Mouse (Mus musculus) heart, embryonic 15.5 days (tissue): ENCODE results near the gene Wiz. TPM values are rescaled to one million over a fixed set of nuclear protein-coding genes. Genes with fewer than 3 reads are reported as not detected.

ENCODE experiments used
- ATAC-seq: fragments of 200-750 bp; cut with Nextera tagmentation; replicated peaks from 2 replicates; pipeline ENCODE4 v1.8.0; 2017; ENCODE audit warnings: low read depth, moderate TSS enrichment; ENCODE audit not compliant: insufficient number of reproducible peaks, insufficient read depth, low FRiP score
- H3K27ac ChIP-seq: fragments of 300-500 bp; sonication (generic); 2 replicates; pipeline ENCODE4 v1.5.1; 2015; ENCODE audit warnings: mild to moderate bottlenecking, inconsistent platforms
- H3K27me3 ChIP-seq: fragments of 300-500 bp; sonication (generic); 2 replicates; pipeline ENCODE4 v1.6.1; 2015; ENCODE audit warnings: inconsistent platforms
- H3K36me3 ChIP-seq: fragments of 300-500 bp; sonication (generic); 2 replicates; pipeline ENCODE4 v1.6.1; 2015; ENCODE audit warnings: mild to moderate bottlenecking, inconsistent platforms
- H3K4me1 ChIP-seq: fragments of 300-500 bp; sonication (generic); replicated peaks from 2 replicates; pipeline ENCODE4 v1.6.1; 2015; ENCODE audit warnings: inconsistent platforms
- H3K4me2 ChIP-seq: fragments of 300-500 bp; sonication (generic); 2 replicates; pipeline ENCODE4 v1.6.1; 2015; ENCODE audit warnings: inconsistent platforms, mild to moderate bottlenecking, moderate library complexity
- H3K4me3 ChIP-seq: fragments of 300-500 bp; sonication (generic); 2 replicates; pipeline ENCODE4 v1.5.1; 2015; ENCODE audit warnings: mild to moderate bottlenecking, inconsistent platforms
- H3K9ac ChIP-seq: fragments of 300-500 bp; sonication (generic); 2 replicates; pipeline ENCODE4 v1.6.1; 2015; ENCODE audit warnings: mild to moderate bottlenecking, inconsistent platforms
- H3K9me3 ChIP-seq: fragments of 300-500 bp; sonication (generic); replicated peaks from 2 replicates; pipeline ENCODE4 v1.6.1; 2016; ENCODE audit warnings: inconsistent platforms
- WGBS: fragments of 180-500 bp; shearing (Covaris S2); methylation state at CpG from one replicate; pipeline ENCODE4 v1.1.7; 2015; ENCODE audit warnings: mixed read lengths; 5-methylcytosine and 5-hydroxymethylcytosine counted together
- polyA plus RNA-seq: library from polyadenylated mRNA; unstranded; fragments of >200 nt; fragmentation: Nextera tagmentation; extraction: Ambion mirVana; gene quantifications from 2 replicates; pipeline ENCODE4 v1.2.1, GENCODE M21; 2015

The Wiz gene
- polyA plus RNA-seq, 1 experiment from 2014 or later, result 13.1 TPM

GRCm38 (mm10) chr17:32358192-32358942, 30.9 kb downstream of the Wiz start:
- no peak overlapping the region for H3K9ac ChIP-seq
- H3K27me3 ChIP-seq, result no peaks in the 10 kb centered on the region
- WGBS, result 89% methylated on average over 7 of the region's 7 CpGs
- no peak overlapping the region for H3K4me2 ChIP-seq
- H3K4me1 ChIP-seq, result peaks cover 29% of the 10 kb centered on the region
- H3K36me3 ChIP-seq, result peaks cover 82% of the 10 kb centered on the region
- no peak for ATAC-seq
- no peaks in the 10 kb centered on the region for H3K9me3 ChIP-seq
- H3K4me3 ChIP-seq, result no peak overlapping the region
- no peak overlapping the region for H3K27ac ChIP-seq

- no peaks in the 10 kb centered on the region for H3K9me3 ChIP-seq
- WGBS, result 81% methylated on average over 24 of the region's 24 CpGs
- peaks cover 18% of the 10 kb centered on the region for H3K4me1 ChIP-seq
- H3K9ac ChIP-seq, result no peak overlapping the region
- H3K27me3 ChIP-seq, result no peaks in the 10 kb centered on the region
- no peak overlapping the region for H3K4me2 ChIP-seq
- H3K4me3 ChIP-seq, result no peak overlapping the region
- H3K36me3 ChIP-seq, result peaks cover 77% of the 10 kb centered on the region
- no peak for ATAC-seq
- H3K27ac ChIP-seq, result no peak overlapping the region
These were observed 32.2 kb downstream of the Wiz start for GRCm38 (mm10) chr17:32356766-32357760.

- no peak overlapping the region for H3K4me3 ChIP-seq
- WGBS, result 88% methylated on average over 9 of the region's 9 CpGs
- no peak overlapping the region for H3K27ac ChIP-seq
- no peak for ATAC-seq
- peaks cover 70% of the 10 kb centered on the region for H3K36me3 ChIP-seq
- peaks cover 15% of the 10 kb centered on the region for H3K4me1 ChIP-seq
- H3K9ac ChIP-seq, result no peak overlapping the region
- no peak overlapping the region for H3K4me2 ChIP-seq
- H3K9me3 ChIP-seq, result no peaks in the 10 kb centered on the region
- no peaks in the 10 kb centered on the region for H3K27me3 ChIP-seq
These were observed 33.0 kb downstream of the Wiz start for GRCm38 (mm10) chr17:32356281-32356680.

GRCm38 (mm10) chr17:32355031-32355430, 34.2 kb downstream of the Wiz start:
- no peak overlapping the region for H3K27ac ChIP-seq
- 90% methylated on average over 6 of the region's 6 CpGs for WGBS
- H3K36me3 ChIP-seq, result peaks cover 58% of the 10 kb centered on the region
- H3K4me2 ChIP-seq, result no peak overlapping the region
- H3K4me1 ChIP-seq, result peaks cover 20% of the 10 kb centered on the region
- no peak for ATAC-seq
- no peak overlapping the region for H3K4me3 ChIP-seq
- H3K9ac ChIP-seq, result no peak overlapping the region
- no peaks in the 10 kb centered on the region for H3K9me3 ChIP-seq
- H3K27me3 ChIP-seq, result no peaks in the 10 kb centered on the region

- no peak for ATAC-seq
- no peak overlapping the region for H3K9ac ChIP-seq
- 55% methylated on average over 5 of the region's 5 CpGs for WGBS
These were observed 35.0 kb downstream of the Wiz start for GRCm38 (mm10) chr17:32354211-32354610.

GRCm38 (mm10) chr17:32353696-32354095, 35.5 kb downstream of the Wiz start:
- ATAC-seq, result no peak
- peaks cover 27% of the 10 kb centered on the region for H3K4me1 ChIP-seq
- no peak overlapping the region for H3K9ac ChIP-seq
- no peaks in the 10 kb centered on the region for H3K9me3 ChIP-seq
- peaks cover 45% of the 10 kb centered on the region for H3K36me3 ChIP-seq
- no peak overlapping the region for H3K4me3 ChIP-seq
- no peak overlapping the region for H3K4me2 ChIP-seq
- no peaks in the 10 kb centered on the region for H3K27me3 ChIP-seq
- peak overlapping the region; percentile 56 for H3K27ac ChIP-seq
- 43% methylated on average over 4 of the region's 4 CpGs for WGBS

More at GRCm38 (mm10) chr17:32354211-32354610, 35.0 kb downstream of the Wiz start:
- peaks cover 50% of the 10 kb centered on the region for H3K36me3 ChIP-seq
- peaks cover 23% of the 10 kb centered on the region for H3K4me1 ChIP-seq
- peak overlapping the region; percentile 56 for H3K27ac ChIP-seq
- H3K27me3 ChIP-seq, result no peaks in the 10 kb centered on the region
- no peak overlapping the region for H3K4me3 ChIP-seq
- no peaks in the 10 kb centered on the region for H3K9me3 ChIP-seq
- no peak overlapping the region for H3K4me2 ChIP-seq

- Histone ChIP-seq H3K9me3 (no peaks in the 10 kb centered on the region), H3K27me3 (no peaks in the 10 kb centered on the region), H3K36me3 (peaks cover 25% of the 10 kb centered on the region), H3K4me2 (no peak overlapping the region), H3K4me3 (no peak overlapping the region), H3K27ac (no peak overlapping the region), H3K4me1 (peaks cover 34% of the 10 kb centered on the region), H3K9ac (no peak overlapping the region)
- ATAC-seq, result no peak
These were observed 37.5 kb downstream of the Wiz start for GRCm38 (mm10) chr17:32351726-32352125.

- ATAC-seq, result no peak
- Histone ChIP-seq H3K27ac (no peak overlapping the region), H3K27me3 (no peaks in the 10 kb centered on the region), H3K4me2 (peak overlapping the region; percentile 84; the same call in 1 of the 2 replicates), H3K4me1 (peaks cover 34% of the 10 kb centered on the region), H3K9me3 (no peaks in the 10 kb centered on the region), H3K9ac (no peak overlapping the region), H3K36me3 (peaks cover 21% of the 10 kb centered on the region), H3K4me3 (no peak overlapping the region)
- WGBS, result 73% methylated on average over 3 of the region's 3 CpGs
These were observed 38.0 kb downstream of the Wiz start for GRCm38 (mm10) chr17:32351269-32351668.

- Histone ChIP-seq H3K9me3 (no peaks in the 10 kb centered on the region), H3K27me3 (no peaks in the 10 kb centered on the region), H3K36me3 (peaks cover 13% of the 10 kb centered on the region), H3K4me2 (peak within 1 kb of the TSS; percentile 84), H3K4me1 (peaks cover 34% of the 10 kb centered on the region), H3K27ac (peak within 1 kb of the TSS; percentile 89), H3K4me3 (peak within 1 kb of the TSS; percentile 79), H3K9ac (peak within 1 kb of the TSS; percentile 87)
- peak; percentile 95 for ATAC-seq
- WGBS, result under 1% methylated on average over 37 of the region's 37 CpGs
These were observed 38.8 kb downstream of the Wiz start, which contains the start of gene Akap8l for GRCm38 (mm10) chr17:32350382-32350983. Akap8l (minus strand) TSS chr17:32350607.

GRCm38 (mm10) chr17:32349851-32350381, 39.3 kb downstream of the Wiz start:
- no peak for ATAC-seq
- WGBS, result under 1% methylated on average over 24 of the region's 24 CpGs
- H3K27me3 ChIP-seq, result no peaks in the 10 kb centered on the region

More at GRCm38 (mm10) chr17:32349851-32350381, 39.3 kb downstream of the Wiz start:
- Histone ChIP-seq H3K4me3 (peak overlapping the region; percentile 79), H3K27ac (peak overlapping the region; percentile 89), H3K36me3 (peaks cover 9% of the 10 kb centered on the region), H3K4me2 (peak overlapping the region; percentile 84), H3K9me3 (no peaks in the 10 kb centered on the region), H3K9ac (peak overlapping the region; percentile 87), H3K4me1 (peaks cover 34% of the 10 kb centered on the region)
